Mouse (Mus musculus) CD4-positive, CD25-positive, alpha-beta regulatory T cell (primary cell): ENCODE data around the gene Tas2r131. TPM values are rescaled to one million over a fixed set of nuclear protein-coding genes. Genes with fewer than 3 reads are reported as not detected.

ENCODE experiments used
- polyA plus RNA-seq: library from polyadenylated mRNA; unstranded; fragments of 100-300 nt; shearing (Covaris generic); gene quantifications from one replicate; pipeline ENCODE4 v1.2.1, GENCODE M21; 2017

Gene Tas2r131
- not detected for polyA plus RNA-seq

DNA sequence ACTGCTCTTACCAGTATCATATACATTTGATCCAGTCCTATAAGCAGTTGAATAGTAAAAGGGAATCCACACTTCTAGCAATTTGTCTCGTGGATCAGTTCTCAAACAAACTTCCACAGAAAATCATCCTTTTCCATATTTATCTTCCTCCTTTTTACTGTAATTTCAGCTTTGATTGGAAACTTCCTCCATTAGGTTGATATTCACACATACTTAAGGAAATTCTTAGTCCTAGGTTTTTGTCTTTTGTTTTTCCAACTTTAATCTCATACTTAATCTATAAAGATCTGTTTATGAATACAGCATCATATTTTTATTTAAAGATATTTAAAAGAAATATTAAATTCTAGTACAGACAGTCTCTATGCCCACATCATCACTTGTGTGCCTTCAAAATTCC, at the start of gene Tas2r131:
Gene Tas2r131, minus strand, starts transcription at position 101 of the 400 bp plus-strand sequence.

DNA sequence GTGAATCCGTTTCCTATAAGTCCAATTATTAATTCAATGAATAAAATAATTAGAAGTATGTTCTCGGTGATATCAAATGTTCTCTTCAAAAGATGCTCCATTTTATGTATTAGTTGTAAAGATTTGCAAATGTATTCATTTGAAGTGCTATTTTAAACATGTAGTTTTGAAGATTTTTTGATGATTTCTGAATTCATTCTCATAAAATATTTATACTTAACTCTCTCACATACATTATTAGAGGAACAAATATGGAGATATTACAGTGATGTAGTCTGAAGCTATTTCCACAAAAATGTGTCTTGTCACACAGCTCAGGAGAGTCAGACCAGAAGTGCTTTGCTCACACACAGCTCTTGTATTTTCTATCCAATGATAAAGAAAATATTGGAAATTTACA, 23.1 kb upstream of the Tas2r131 start, which contains the start of gene Tas2r109:
Gene Tas2r109, minus strand, starts transcription at position 101 of the 400 bp plus-strand sequence.

DNA sequence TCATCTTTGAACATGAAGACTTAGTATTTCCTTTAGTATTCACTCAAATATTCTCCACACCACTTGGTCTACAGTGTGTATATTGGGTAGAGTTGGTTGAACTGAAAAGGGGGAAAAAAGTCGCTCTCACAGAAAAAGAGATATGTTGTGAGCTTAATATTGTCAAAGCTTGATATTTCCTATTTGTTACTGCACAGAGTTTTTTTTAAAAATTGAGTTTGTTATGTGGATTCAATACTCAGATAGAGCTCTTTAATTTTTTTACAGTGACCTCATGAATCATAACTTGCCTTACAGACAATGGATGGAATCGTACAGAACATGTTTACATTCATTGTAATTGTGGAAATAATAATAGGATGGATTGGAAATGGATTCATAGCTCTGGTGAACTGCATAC, 6.9 kb downstream of the Tas2r131 start, which contains the start of gene Tas2r129:
Gene Tas2r129, plus strand, starts transcription at position 301 of the 400 bp plus-strand sequence.

GRCm38 (mm10) chr6:132909351-132909750, 48.4 kb downstream of the Tas2r131 start, which contains the start of gene Tas2r125:
Gene Tas2r125, plus strand, starts transcription at chr6:132909651.

Other genes starting within 250 kb of the Tas2r131 start
- gene Tas2r122, start 246.0 kb downstream of the Tas2r131 start, polyA plus RNA-seq, result not detected
- gene Tas2r115, start 219.9 kb downstream of the Tas2r131 start, polyA plus RNA-seq, result not detected
- gene Tas2r124, start 203.2 kb downstream of the Tas2r131 start, polyA plus RNA-seq, result not detected
- not detected for gene Tas2r102, start 195.8 kb downstream of the Tas2r131 start, polyA plus RNA-seq
- not detected for gene Tas2r136, start 179.8 kb downstream of the Tas2r131 start, polyA plus RNA-seq
- not detected for gene Tas2r117, start 155.1 kb downstream of the Tas2r131 start, polyA plus RNA-seq
- gene Tas2r123, start 110.8 kb downstream of the Tas2r131 start, polyA plus RNA-seq, result not detected
- gene Tas2r116, start 102.5 kb downstream of the Tas2r131 start, polyA plus RNA-seq, result not detected
- gene Tas2r110, start 89.9 kb downstream of the Tas2r131 start, polyA plus RNA-seq, result not detected
- not detected for gene Tas2r113, start 64.9 kb downstream of the Tas2r131 start, polyA plus RNA-seq
- not detected for gene Tas2r125, start 48.3 kb downstream of the Tas2r131 start, polyA plus RNA-seq
- gene Tas2r129, start 6.8 kb downstream of the Tas2r131 start, polyA plus RNA-seq, result not detected
- not detected for gene Tas2r109, start 23.0 kb upstream of the Tas2r131 start, polyA plus RNA-seq
- 0.19 TPM for gene Tas2r103, start 79.2 kb upstream of the Tas2r131 start, polyA plus RNA-seq
- gene Tas2r140, start 97.9 kb upstream of the Tas2r131 start, polyA plus RNA-seq, result not detected
- 15.5 TPM for gene Smim10l1, start 147.0 kb upstream of the Tas2r131 start, polyA plus RNA-seq